Mouse (Mus musculus) embryonic facial prominence, embryonic 14.5 days (tissue): ENCODE data around the gene Rpl12. TPM values are rescaled to one million over a fixed set of nuclear protein-coding genes. Genes with fewer than 3 reads are reported as not detected.

ENCODE experiments used
- ATAC-seq: fragments of 200-750 bp; cut with Nextera tagmentation; 2 replicates; pipeline ENCODE4 v1.8.0; 2017; ENCODE audit warnings: low read depth, moderate number of reproducible peaks, moderate TSS enrichment
- DNase-seq: peaks from one replicate; pipeline ENCODE4 v3.0.0-alpha.2; 2015; ENCODE audit warnings: low spot score
- H3K27ac ChIP-seq: fragments of 300-500 bp; sonication (generic); replicated peaks from 2 replicates; pipeline ENCODE4 v1.5.1; 2014; ENCODE audit warnings: low read depth, mild to moderate bottlenecking, low read length, moderate library complexity
- H3K27me3 ChIP-seq: fragments of 300-500 bp; sonication (generic); replicated peaks from 2 replicates; pipeline ENCODE4 v1.6.1; 2014; ENCODE audit warnings: low read length; ENCODE audit not compliant: control insufficient read depth, insufficient read depth
- H3K36me3 ChIP-seq: fragments of 300-500 bp; sonication (generic); 2 replicates; pipeline ENCODE4 v1.6.1; 2014; ENCODE audit warnings: low read length, mixed read lengths; ENCODE audit not compliant: control insufficient read depth, insufficient read depth
- H3K4me1 ChIP-seq: fragments of 300-500 bp; sonication (generic); 2 replicates; pipeline ENCODE4 v1.6.1; 2014; ENCODE audit warnings: antibody characterized with exemption, low read length; ENCODE audit not compliant: control insufficient read depth, insufficient read depth
- H3K4me2 ChIP-seq: fragments of 300-500 bp; sonication (generic); 2 replicates; pipeline ENCODE4 v1.6.1; 2014; ENCODE audit warnings: low read depth, mild to moderate bottlenecking, low read length, moderate library complexity, mixed read lengths
- H3K4me3 ChIP-seq: fragments of 300-500 bp; sonication (generic); 2 replicates; pipeline ENCODE4 v1.5.1; 2014; ENCODE audit warnings: low read depth, mild to moderate bottlenecking, low read length
- H3K9ac ChIP-seq: fragments of 300-500 bp; sonication (generic); 2 replicates; pipeline ENCODE4 v1.6.1; 2014; ENCODE audit warnings: low read depth, mild to moderate bottlenecking, low read length, moderate library complexity, mixed read lengths
- H3K9me3 ChIP-seq: fragments of 300-500 bp; sonication (generic); 2 replicates; pipeline ENCODE4 v1.6.1; 2016; ENCODE audit warnings: low read length; ENCODE audit not compliant: control insufficient read depth
- WGBS: fragments of 180-500 bp; shearing (Covaris S2); extraction: QIAGEN DNeasy Blood & Tissue Kit; methylation state at CpG from one replicate; pipeline ENCODE4 v1.1.7; 2014; 5-methylcytosine and 5-hydroxymethylcytosine counted together
- polyA plus RNA-seq: library from polyadenylated mRNA; unstranded; fragments of >200 nt; fragmentation: Nextera tagmentation; extraction: Ambion mirVana; gene quantifications from 2 replicates; pipeline ENCODE4 v1.2.1, GENCODE M21; 2014

Gene Rpl12
- polyA plus RNA-seq, 1 experiment from 2014 or later = 237 TPM

DNA sequence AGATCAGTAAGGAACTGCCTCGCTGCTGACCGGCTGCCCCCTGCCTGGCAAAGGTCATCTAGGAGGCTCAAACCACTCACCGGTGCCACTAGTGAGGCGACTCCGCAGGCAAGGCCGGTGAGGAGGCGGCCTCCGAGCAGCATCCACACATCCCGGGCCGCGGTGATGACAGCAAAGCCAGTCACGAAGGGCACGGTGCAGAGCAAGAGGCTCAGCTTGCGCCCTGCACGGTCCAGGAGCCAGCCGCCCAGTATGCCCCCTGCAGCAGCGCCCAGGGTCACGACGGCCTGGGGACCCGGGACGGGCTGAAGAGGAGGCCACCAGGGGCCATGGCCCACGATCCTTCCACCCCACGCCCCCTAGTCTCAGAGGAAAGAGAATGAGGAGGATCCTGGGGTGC lies 19.9 kb downstream of the Rpl12 start:
- peak; percentile 23 for ATAC-seq
- DNase-seq = no peak
- WGBS = 0% methylated on average over 14 of the region's 23 CpGs

DNA sequence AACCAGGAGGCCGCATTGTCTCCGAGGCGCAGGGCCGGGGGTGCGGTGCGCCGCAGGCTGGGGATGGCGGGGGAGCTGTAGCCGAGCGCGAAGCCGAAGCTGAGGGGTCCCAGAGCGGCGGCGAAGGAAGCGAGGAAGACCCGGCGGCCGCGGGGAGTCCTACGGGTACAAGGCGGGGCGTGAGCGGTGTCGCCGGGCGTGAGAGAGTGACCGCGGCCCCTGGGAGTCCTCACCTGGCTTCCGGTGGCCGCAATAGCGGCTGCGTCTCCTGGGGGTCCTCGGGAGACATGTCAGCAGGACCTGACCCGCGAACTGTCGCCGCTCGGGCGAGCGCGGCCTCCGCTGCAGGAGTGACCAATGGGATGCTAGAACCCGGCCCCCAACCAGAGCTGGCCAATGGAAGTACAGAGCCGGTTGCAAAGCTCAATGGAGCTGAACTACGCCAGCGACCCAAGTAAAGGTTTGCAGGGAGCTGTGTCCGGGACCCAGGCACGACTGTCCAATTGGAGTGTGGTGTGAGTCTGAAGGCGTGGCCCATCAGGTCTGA lies 20.4 kb downstream of the Rpl12 start, which contains the start of gene Slc2a8:
Slc2a8 (minus strand) TSS at position 359 of the 547 bp plus-strand sequence.
- peak within 1 kb of the TSS; percentile 98 for H3K4me2 ChIP-seq
- DNase-seq = peak; percentile 97
- peaks cover 11% of the 10 kb centered on the region for H3K4me1 ChIP-seq
- no peaks in the 10 kb centered on the region for H3K27me3 ChIP-seq
- peak within 1 kb of the TSS; percentile 39; the same call in 1 of the 2 replicates for H3K27ac ChIP-seq
- peak; percentile 99 for ATAC-seq
- H3K9ac ChIP-seq = peak within 1 kb of the TSS; percentile 79
- H3K9me3 ChIP-seq = no peaks in the 10 kb centered on the region
- no peaks in the 10 kb centered on the region for H3K36me3 ChIP-seq
- WGBS = 0% methylated on average over 26 of the region's 50 CpGs
- peak within 1 kb of the TSS; percentile 73 for H3K4me3 ChIP-seq

More for the DNA sequence above, 19.9 kb downstream of the Rpl12 start:
- Histone ChIP-seq H3K36me3 (no peaks in the 10 kb centered on the region), H3K4me1 (peaks cover 11% of the 10 kb centered on the region), H3K4me2 (peak overlapping the region; percentile 98), H3K9me3 (no peaks in the 10 kb centered on the region), H3K27ac (no peak overlapping the region), H3K27me3 (no peaks in the 10 kb centered on the region), H3K9ac (peak overlapping the region; percentile 79), H3K4me3 (peak overlapping the region; percentile 73)

DNA sequence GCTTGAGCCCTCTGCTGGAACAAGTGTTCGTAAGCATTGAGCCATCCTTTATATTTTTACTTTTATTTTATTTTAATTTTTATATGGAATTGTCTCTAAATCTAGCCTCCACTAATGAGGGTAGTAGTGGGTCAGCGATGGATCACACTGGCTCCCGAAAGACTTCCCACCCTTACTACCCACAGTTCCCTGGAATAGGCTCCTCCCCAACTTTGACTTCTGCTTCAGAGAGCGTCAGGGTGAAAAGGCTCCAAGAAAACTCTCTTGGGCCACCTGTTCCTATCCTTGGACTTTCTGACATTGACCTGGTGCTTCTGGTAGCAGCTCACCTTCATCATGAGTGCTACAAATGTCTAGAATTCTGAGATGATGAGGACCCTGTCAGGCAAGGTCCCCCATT lies 21.3 kb downstream of the Rpl12 start:
- H3K9ac ChIP-seq = peak overlapping the region; percentile 79; the same call in 1 of the 2 replicates
- no peak overlapping the region for H3K27ac ChIP-seq
- ATAC-seq = no peak

DNA sequence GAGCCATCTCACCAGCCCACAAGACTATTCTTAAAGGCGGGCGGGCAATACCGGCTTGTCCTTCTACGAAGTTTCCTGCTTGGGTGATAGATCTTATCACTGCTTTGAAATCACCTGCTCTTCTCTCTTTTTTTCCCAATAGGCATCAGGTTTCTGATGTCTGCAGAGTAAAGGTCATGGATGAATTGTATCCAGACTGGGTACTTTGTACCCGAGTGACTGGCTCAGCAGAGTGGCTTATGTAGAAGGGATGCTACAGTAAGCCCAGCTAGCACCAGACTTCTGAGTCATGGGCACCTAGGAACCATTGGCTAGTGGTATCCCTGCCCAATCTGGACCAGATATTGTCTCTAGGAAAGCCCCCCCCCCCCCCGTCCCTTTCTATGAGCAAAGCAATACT lies 22.3 kb downstream of the Rpl12 start:
- Histone ChIP-seq H3K4me1 (peaks cover 11% of the 10 kb centered on the region), H3K27ac (no peak overlapping the region), H3K9me3 (no peaks in the 10 kb centered on the region), H3K4me3 (no peak overlapping the region), H3K27me3 (no peaks in the 10 kb centered on the region), H3K36me3 (no peaks in the 10 kb centered on the region), H3K4me2 (no peak overlapping the region), H3K9ac (no peak overlapping the region)
- DNase-seq (no peak), ATAC-seq (no peak)
- 51% methylated on average over 6 of the region's 6 CpGs for WGBS

More for the DNA sequence above, 21.3 kb downstream of the Rpl12 start:
- Histone ChIP-seq H3K27me3 (no peaks in the 10 kb centered on the region), H3K9me3 (no peaks in the 10 kb centered on the region), H3K4me1 (peaks cover 11% of the 10 kb centered on the region), H3K4me2 (peak overlapping the region; percentile 98), H3K36me3 (no peaks in the 10 kb centered on the region), H3K4me3 (peak overlapping the region; percentile 73)
- WGBS = 6% methylated on average over 4 of the region's 4 CpGs
- DNase-seq = no peak

DNA sequence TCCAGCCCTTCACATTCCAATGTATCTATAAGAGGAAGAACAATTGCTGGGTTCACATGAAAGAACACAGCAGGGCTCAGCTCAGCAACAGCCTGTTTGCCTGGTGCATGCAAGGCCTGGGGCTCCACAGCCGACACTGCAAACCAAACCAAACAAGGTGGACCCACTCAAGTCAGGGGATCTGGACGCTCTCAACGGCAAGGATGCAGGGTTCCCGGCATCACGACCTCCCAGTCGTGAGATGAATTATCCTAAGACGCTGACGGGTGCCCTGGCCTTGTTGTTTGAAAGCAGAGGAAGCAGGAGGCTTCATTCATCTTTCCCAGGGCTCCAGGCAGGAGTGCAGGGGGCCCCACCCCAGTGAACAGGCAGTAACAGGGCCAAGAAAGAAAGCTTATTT lies 24.5 kb downstream of the Rpl12 start:
- 76% methylated on average over 8 of the region's 8 CpGs for WGBS
- H3K4me2 ChIP-seq = no peak overlapping the region
- H3K36me3 ChIP-seq = no peaks in the 10 kb centered on the region
- no peaks in the 10 kb centered on the region for H3K27me3 ChIP-seq
- no peak overlapping the region for H3K27ac ChIP-seq
- peaks cover 9% of the 10 kb centered on the region for H3K4me1 ChIP-seq
- H3K9ac ChIP-seq = no peak overlapping the region
- H3K9me3 ChIP-seq = no peaks in the 10 kb centered on the region
- no peak overlapping the region for H3K4me3 ChIP-seq
- ATAC-seq (no peak), DNase-seq (no peak)

DNA sequence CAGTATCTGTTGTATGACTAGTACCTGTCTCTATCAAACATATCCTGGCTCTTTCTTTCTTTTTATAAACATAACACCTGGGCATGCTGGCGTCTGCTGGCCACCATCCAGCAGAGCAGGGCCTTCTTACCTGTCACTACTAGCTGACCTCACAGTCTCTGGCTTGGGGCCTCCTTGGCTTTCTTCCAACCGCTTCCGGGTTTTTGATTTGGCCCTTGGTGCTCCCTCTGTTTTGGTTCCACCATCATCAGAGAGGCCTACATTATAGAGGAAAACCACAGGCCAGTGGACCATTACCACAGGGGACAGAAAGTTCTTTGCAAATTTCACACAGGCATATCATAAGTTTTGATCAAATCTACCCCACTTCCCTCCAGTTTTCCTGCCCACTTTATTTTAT lies 28.0 kb downstream of the Rpl12 start:
- no peaks in the 10 kb centered on the region for H3K36me3 ChIP-seq
- ATAC-seq = no peak
- 72% methylated on average over 3 of the region's 3 CpGs for WGBS

DNA sequence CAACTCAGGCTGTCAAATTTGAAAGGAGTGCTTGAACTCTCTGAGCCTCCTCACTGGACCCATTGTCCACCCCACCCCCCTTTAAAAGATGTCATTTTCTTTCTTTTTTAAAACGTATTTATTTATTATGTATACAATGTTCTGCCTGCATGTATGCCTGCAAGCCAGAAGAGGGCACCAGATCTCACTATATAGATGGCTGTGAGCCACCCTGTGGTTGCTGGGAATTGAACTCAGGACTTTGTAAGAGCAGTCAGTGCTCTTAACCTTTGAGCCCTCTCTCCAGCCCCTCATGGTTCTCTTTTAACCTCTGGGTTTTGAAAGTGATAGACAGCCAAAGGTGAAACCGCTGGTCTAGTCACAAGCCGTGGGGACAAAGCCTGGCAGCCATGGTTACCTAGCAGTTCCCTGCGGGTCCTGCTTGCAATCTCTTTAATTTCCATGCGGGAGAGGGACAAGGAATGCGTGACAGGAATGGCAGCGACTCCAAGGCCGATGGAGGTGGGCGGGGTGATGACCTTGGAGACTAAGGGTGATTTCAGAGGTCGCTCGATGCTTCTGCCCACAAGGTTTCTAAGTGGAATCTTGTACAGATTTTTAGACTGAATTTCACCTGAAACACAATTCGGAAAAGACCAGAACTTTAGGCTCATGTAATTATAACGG lies 28.9 kb downstream of the Rpl12 start:
- ATAC-seq (no peak), DNase-seq (no peak)
- 63% methylated on average over 13 of the region's 13 CpGs for WGBS

More for the DNA sequence above, 28.0 kb downstream of the Rpl12 start:
- no peak overlapping the region for H3K4me3 ChIP-seq
- no peaks in the 10 kb centered on the region for H3K27me3 ChIP-seq
- H3K4me1 ChIP-seq = no peaks in the 10 kb centered on the region
- H3K27ac ChIP-seq = no peak overlapping the region
- no peaks in the 10 kb centered on the region for H3K9me3 ChIP-seq
- no peak overlapping the region for H3K9ac ChIP-seq
- no peak for DNase-seq
- H3K4me2 ChIP-seq = no peak overlapping the region

DNA sequence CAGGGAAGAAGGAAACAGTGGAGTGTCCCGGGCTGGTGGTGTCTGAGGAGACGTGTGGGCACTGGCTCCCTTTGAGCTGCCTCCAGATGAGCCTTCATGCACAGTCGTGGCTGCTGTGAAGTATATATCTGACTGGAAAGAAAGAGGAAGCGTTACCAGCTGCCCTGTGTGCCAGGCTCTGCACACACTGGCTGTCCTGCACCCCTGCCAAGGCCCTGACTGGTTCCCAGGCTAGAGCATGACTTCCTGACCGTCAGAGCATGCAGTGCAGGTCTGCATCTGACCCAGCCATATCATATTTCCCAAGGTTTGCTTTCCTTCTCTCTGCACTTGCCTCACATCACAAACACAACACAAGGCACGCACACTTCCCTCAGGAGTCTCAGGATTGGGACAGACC lies 30.8 kb downstream of the Rpl12 start:
- no peak overlapping the region for H3K4me2 ChIP-seq
- 42% methylated on average over 6 of the region's 6 CpGs for WGBS

More for the DNA sequence above, 28.9 kb downstream of the Rpl12 start:
- Histone ChIP-seq H3K9ac (no peak overlapping the region), H3K27me3 (no peaks in the 10 kb centered on the region), H3K4me2 (no peak overlapping the region), H3K4me3 (no peak overlapping the region), H3K36me3 (no peaks in the 10 kb centered on the region), H3K27ac (no peak overlapping the region), H3K4me1 (no peaks in the 10 kb centered on the region), H3K9me3 (no peaks in the 10 kb centered on the region)

DNA sequence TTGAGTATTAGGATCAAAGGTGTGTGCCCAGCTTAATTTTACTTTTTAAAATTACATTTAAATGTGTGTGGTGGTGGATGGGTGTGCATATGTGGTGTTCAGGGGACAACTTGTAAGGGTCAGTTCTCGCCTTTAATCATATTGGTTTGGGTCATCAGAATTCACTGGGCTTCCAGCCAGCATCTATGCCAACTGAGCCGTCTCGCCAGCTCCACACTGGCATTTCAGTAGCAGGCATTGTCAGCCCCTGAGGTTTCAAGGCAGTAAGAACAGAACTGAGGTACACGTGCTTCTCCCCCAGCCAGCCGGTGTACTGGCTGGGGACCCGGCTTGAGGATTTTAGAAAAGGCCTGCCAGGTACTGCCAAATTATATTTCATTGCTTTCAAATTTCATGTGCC lies 35.7 kb downstream of the Rpl12 start:
- H3K27ac ChIP-seq = no peak overlapping the region
- ATAC-seq = no peak
- no peaks in the 10 kb centered on the region for H3K36me3 ChIP-seq
- H3K27me3 ChIP-seq = no peaks in the 10 kb centered on the region
- no peak overlapping the region for H3K4me3 ChIP-seq
- no peaks in the 10 kb centered on the region for H3K4me1 ChIP-seq
- no peak overlapping the region for H3K4me2 ChIP-seq
- H3K9me3 ChIP-seq = no peaks in the 10 kb centered on the region
- 74% methylated on average over 6 of the region's 6 CpGs for WGBS
- no peak for DNase-seq
- no peak overlapping the region for H3K9ac ChIP-seq

More for the DNA sequence above, 30.8 kb downstream of the Rpl12 start:
- no peak for DNase-seq
- no peak overlapping the region for H3K27ac ChIP-seq
- no peak overlapping the region for H3K9ac ChIP-seq
- no peaks in the 10 kb centered on the region for H3K36me3 ChIP-seq
- H3K27me3 ChIP-seq = no peaks in the 10 kb centered on the region
- ATAC-seq = no peak
- no peaks in the 10 kb centered on the region for H3K9me3 ChIP-seq
- no peaks in the 10 kb centered on the region for H3K4me1 ChIP-seq
- no peak overlapping the region for H3K4me3 ChIP-seq
